Mouse (Mus musculus) CD4-positive, CD25-positive, alpha-beta regulatory T cell, adult 2 months (primary cell): Measurements from ENCODE around the gene Itpkc.

Experiments used
- DNase-seq: peaks from one replicate; pipeline ENCODE4 v3.0.0-alpha.2; 2012; ENCODE audit warnings: low read depth, low spot score

Gene Itpkc

GRCm38 (mm10) chr7:27228281-27228821 lies at the start of gene Itpkc:
Gene Itpkc (minus strand): TSS chr7:27228661.
- DNase-seq = peak; percentile 97

- peak; percentile 60 for DNase-seq
These were observed 48.7 kb upstream of the Itpkc start for GRCm38 (mm10) chr7:27277191-27277590.

- no peak for DNase-seq
These were observed 47.6 kb upstream of the Itpkc start for GRCm38 (mm10) chr7:27276021-27276420.

- no peak for DNase-seq
These were observed 46.5 kb upstream of the Itpkc start for GRCm38 (mm10) chr7:27274916-27275315.

GRCm38 (mm10) chr7:27273739-27274351 lies 45.4 kb upstream of the Itpkc start:
- DNase-seq = peak; percentile 70

GRCm38 (mm10) chr7:27271423-27271822 lies 43.0 kb upstream of the Itpkc start:
- no peak for DNase-seq

GRCm38 (mm10) chr7:27266515-27267128 lies 38.2 kb upstream of the Itpkc start:
- no peak for DNase-seq

GRCm38 (mm10) chr7:27264761-27265160 lies 36.3 kb upstream of the Itpkc start:
- no peak for DNase-seq

- no peak for DNase-seq
These were observed 33.4 kb upstream of the Itpkc start for GRCm38 (mm10) chr7:27261888-27262287.

- DNase-seq = no peak
These were observed 32.4 kb upstream of the Itpkc start for GRCm38 (mm10) chr7:27260856-27261255.

GRCm38 (mm10) chr7:27259771-27260170 lies 31.3 kb upstream of the Itpkc start:
- DNase-seq = peak; percentile 37

- DNase-seq = peak; percentile 20
These were observed 30.8 kb upstream of the Itpkc start for GRCm38 (mm10) chr7:27259271-27259721.

GRCm38 (mm10) chr7:27258205-27258899 lies 29.9 kb upstream of the Itpkc start, which contains the start of gene Numbl:
Gene Numbl (plus strand): TSS chr7:27258433.
- peak; percentile 95 for DNase-seq

GRCm38 (mm10) chr7:27257852-27258204 lies 29.4 kb upstream of the Itpkc start:
- DNase-seq = no peak

- no peak for DNase-seq
These were observed 28.8 kb upstream of the Itpkc start for GRCm38 (mm10) chr7:27257046-27257851.

GRCm38 (mm10) chr7:27255721-27256120 lies 27.3 kb upstream of the Itpkc start:
- peak; percentile 50 for DNase-seq

GRCm38 (mm10) chr7:27251946-27252345 lies 23.5 kb upstream of the Itpkc start:
- no peak for DNase-seq

GRCm38 (mm10) chr7:27249928-27250327 lies 21.5 kb upstream of the Itpkc start:
- no peak for DNase-seq

- DNase-seq = peak; percentile 54
These were observed 20.7 kb upstream of the Itpkc start for GRCm38 (mm10) chr7:27249146-27249545.

- peak; percentile 68 for DNase-seq
These were observed 15.6 kb upstream of the Itpkc start for GRCm38 (mm10) chr7:27244088-27244487.

- DNase-seq = no peak
These were observed 14.8 kb upstream of the Itpkc start for GRCm38 (mm10) chr7:27243211-27243610.

GRCm38 (mm10) chr7:27238568-27238967 lies 10.1 kb upstream of the Itpkc start:
- DNase-seq = no peak
